20 mouse cellular contexts compared by ENCODE assay signal in the genomic region with DNA sequence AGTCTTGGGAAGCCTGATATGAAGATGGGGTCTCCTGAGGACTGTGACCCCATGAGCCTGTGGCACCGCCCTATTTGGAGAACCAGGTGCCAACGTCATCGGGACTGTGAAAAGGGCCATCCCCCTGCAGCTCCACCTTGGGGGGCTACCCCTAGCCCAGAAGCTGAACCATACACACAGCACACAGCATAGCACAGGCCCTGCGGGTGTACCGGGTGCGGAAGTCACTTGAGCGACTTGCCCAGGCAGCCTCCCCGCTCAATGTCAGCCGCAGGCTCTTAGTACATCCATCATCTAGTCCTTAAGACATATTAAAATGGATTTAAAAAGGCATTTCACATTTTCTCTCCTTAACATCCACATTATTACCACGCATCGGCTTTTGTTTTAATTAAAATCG.
A peak's percentile ranks its signal among the peaks of the same experiment; 100 is the strongest.
DNase-seq lines count a peak whose midpoint lies in the region; ATAC-seq lines count a peak whose summit lies in the region.
"Had no signal": no experiment of that assay in that cellular context is flagged by ENCODE, and none has a peak within 500 bp of the region (broad histone marks: within the 10 kb centered on the region; RNA-seq: fewer than 3 reads in every experiment).

No protein-coding gene starts in this region.

- H3K4me3 ChIP-seq in hindbrain, embryonic 14.5 days (replicated peaks; ENCODE audit: low read length), result no peak overlapping the region
- H3K4me3 ChIP-seq in hindbrain, embryonic 11.5 days (ENCODE audit: low read depth, low read length), result no peak overlapping the region
- H3K4me3 ChIP-seq in midbrain, embryonic 11.5 days (ENCODE audit: low read depth, low read length), result no peak overlapping the region
- no peak overlapping the region for H3K4me3 ChIP-seq in midbrain, embryonic 14.5 days (replicated peaks; ENCODE audit: low read depth, low read length)
- no peak overlapping the region for H3K4me3 ChIP-seq in hindbrain, embryonic 15.5 days
- H3K4me3 ChIP-seq: embryonic facial prominence, embryonic 15.5 days; forebrain, embryonic 10.5 days; midbrain, embryonic 15.5 days; myocyte had no signal

- no peak overlapping the region for H3K27ac ChIP-seq in hindbrain, embryonic 14.5 days
- H3K27ac ChIP-seq in hindbrain, embryonic 11.5 days (ENCODE audit: low read depth, low read length), result no peak overlapping the region
- H3K27ac ChIP-seq in midbrain, embryonic 11.5 days (ENCODE audit: low read depth, low read length), result no peak overlapping the region
- no peak overlapping the region for H3K27ac ChIP-seq in midbrain, embryonic 14.5 days (replicated peaks; ENCODE audit: low read depth, low read length)
- H3K27ac ChIP-seq in hindbrain, embryonic 15.5 days (replicated peaks), result 0 out of 2 replicates have a peak overlapping the region, but pooled peaks have one; percentile 20
- H3K27ac ChIP-seq: embryonic facial prominence, embryonic 15.5 days; forebrain, embryonic 10.5 days; midbrain, embryonic 15.5 days had no signal

- ATAC-seq in hindbrain, embryonic 14.5 days (ENCODE audit: low FRiP score), result peak; percentile 32; the same call in 1 of the 2 replicates
- no peak for ATAC-seq in hindbrain, embryonic 11.5 days (ENCODE audit: low FRiP score)
- no peak for ATAC-seq in midbrain, embryonic 11.5 days (ENCODE audit: low FRiP score)
- no peak for ATAC-seq in midbrain, embryonic 14.5 days (ENCODE audit: low FRiP score, low TSS enrichment)
- no peak for ATAC-seq in hindbrain, embryonic 15.5 days (ENCODE audit: low FRiP score, low read depth)
- no peak for ATAC-seq in erythroblast, adult 5-6 weeks (replicated peaks; ENCODE audit: low FRiP score, poor library complexity, severe bottlenecking)
- ATAC-seq: midbrain, embryonic 15.5 days; Patski had no signal

- no peak overlapping the region for H3K9ac ChIP-seq in hindbrain, embryonic 14.5 days
- H3K9ac ChIP-seq in hindbrain, embryonic 11.5 days (ENCODE audit: low read depth, low read length), result no peak overlapping the region
- H3K9ac ChIP-seq in midbrain, embryonic 11.5 days (ENCODE audit: low read length), result no peak overlapping the region
- H3K9ac ChIP-seq in midbrain, embryonic 14.5 days (replicated peaks; ENCODE audit: low read length), result no peak overlapping the region
- H3K9ac ChIP-seq in hindbrain, embryonic 15.5 days, result no peak overlapping the region
- H3K9ac ChIP-seq: embryonic facial prominence, embryonic 15.5 days; midbrain, embryonic 15.5 days had no signal

- peaks cover 27% of the 10 kb centered on the region for H3K4me1 ChIP-seq in hindbrain, embryonic 14.5 days (replicated peaks; ENCODE audit: control insufficient read depth, insufficient read depth, low read length)
- H3K4me1 ChIP-seq in hindbrain, embryonic 11.5 days (replicated peaks; ENCODE audit: control insufficient read depth, insufficient read depth, low read length), result no peaks in the 10 kb centered on the region; the same call in 1 of the 2 replicates
- peaks cover 19% of the 10 kb centered on the region for H3K4me1 ChIP-seq in midbrain, embryonic 11.5 days (ENCODE audit: control insufficient read depth, insufficient read depth, low read length)
- peaks cover 19% of the 10 kb centered on the region for H3K4me1 ChIP-seq in midbrain, embryonic 14.5 days (ENCODE audit: control insufficient read depth, insufficient read depth, low read length)
- peaks cover 37% of the 10 kb centered on the region for H3K4me1 ChIP-seq in hindbrain, embryonic 15.5 days (replicated peaks)

- no peak for DNase-seq in hindbrain, embryonic 14.5 days (ENCODE audit: low spot score)
- DNase-seq in hindbrain, embryonic 11.5 days (ENCODE audit: low spot score), result no peak
- DNase-seq in midbrain, embryonic 11.5 days (ENCODE audit: low spot score, missing footprints), result peak; percentile 65
- DNase-seq in midbrain, embryonic 14.5 days, result no peak
- DNase-seq in spleen, postnatal 10 days (ENCODE audit: low spot score in 2 of 2), result no peak
- DNase-seq: adrenal gland, postnatal 36 days; cerebellum, adult 11-12 months; cerebellum, postnatal 14 days; heart, postnatal 4 days; kidney, adult 11 months; lung, adult 18-20 months; lung, postnatal 14 days had no signal

- H3K4me2 ChIP-seq in hindbrain, embryonic 14.5 days (replicated peaks), result no peak overlapping the region
- H3K4me2 ChIP-seq in hindbrain, embryonic 11.5 days (replicated peaks; ENCODE audit: low read depth, low read length), result no peak overlapping the region
- H3K4me2 ChIP-seq in midbrain, embryonic 11.5 days, result no peak overlapping the region
- no peak overlapping the region for H3K4me2 ChIP-seq in midbrain, embryonic 14.5 days (ENCODE audit: low read length)
- H3K4me2 ChIP-seq in hindbrain, embryonic 15.5 days, result peak overlapping the region; percentile 18; the same call in 1 of the 2 replicates
- H3K4me2 ChIP-seq: midbrain, embryonic 15.5 days had no signal

- WGBS in hindbrain, embryonic 14.5 days, result 63% methylated on average over 12 of the region's 12 CpGs
- 88% methylated on average over 12 of the region's 12 CpGs for WGBS in hindbrain, embryonic 11.5 days
- 93% methylated on average over 12 of the region's 12 CpGs for WGBS in midbrain, embryonic 11.5 days
- 93% methylated on average over 12 of the region's 12 CpGs for WGBS in midbrain, embryonic 14.5 days
- WGBS in hindbrain, embryonic 15.5 days, result 72% methylated on average over 12 of the region's 12 CpGs

- H3K9me3 ChIP-seq in hindbrain, embryonic 14.5 days (ENCODE audit: control insufficient read depth, low read length), result no peaks in the 10 kb centered on the region
- no peaks in the 10 kb centered on the region for H3K9me3 ChIP-seq in hindbrain, embryonic 11.5 days (ENCODE audit: control insufficient read depth, low read length)
- no peaks in the 10 kb centered on the region for H3K9me3 ChIP-seq in midbrain, embryonic 11.5 days (ENCODE audit: control insufficient read depth, low read length)
- no peaks in the 10 kb centered on the region for H3K9me3 ChIP-seq in midbrain, embryonic 14.5 days (ENCODE audit: control insufficient read depth, low read length)
- H3K9me3 ChIP-seq in hindbrain, embryonic 15.5 days, result no peaks in the 10 kb centered on the region
- H3K9me3 ChIP-seq: embryonic facial prominence, embryonic 15.5 days; forebrain, embryonic 10.5 days; heart, embryonic 13.5 days; midbrain, embryonic 15.5 days had no signal

- H3K27me3 ChIP-seq in hindbrain, embryonic 14.5 days (ENCODE audit: control insufficient read depth, insufficient read depth, low read length), result no peaks in the 10 kb centered on the region
- no peaks in the 10 kb centered on the region for H3K27me3 ChIP-seq in hindbrain, embryonic 11.5 days (ENCODE audit: control insufficient read depth, insufficient read depth, low read length)
- no peaks in the 10 kb centered on the region for H3K27me3 ChIP-seq in midbrain, embryonic 11.5 days (ENCODE audit: control insufficient read depth, insufficient read depth, low read length)
- H3K27me3 ChIP-seq in midbrain, embryonic 14.5 days (ENCODE audit: control insufficient read depth, insufficient read depth, low read length), result no peaks in the 10 kb centered on the region
- no peaks in the 10 kb centered on the region for H3K27me3 ChIP-seq in hindbrain, embryonic 15.5 days
- H3K27me3 ChIP-seq: embryonic facial prominence, embryonic 15.5 days; heart, embryonic 13.5 days; midbrain, embryonic 15.5 days; Patski had no signal

- no peaks in the 10 kb centered on the region for H3K36me3 ChIP-seq in hindbrain, embryonic 14.5 days (replicated peaks; ENCODE audit: control insufficient read depth, insufficient read depth)
- H3K36me3 ChIP-seq in hindbrain, embryonic 11.5 days (ENCODE audit: control insufficient read depth, insufficient read depth, low read length), result no peaks in the 10 kb centered on the region
- H3K36me3 ChIP-seq in midbrain, embryonic 11.5 days (ENCODE audit: control insufficient read depth, insufficient read depth, low read length), result no peaks in the 10 kb centered on the region
- H3K36me3 ChIP-seq in midbrain, embryonic 14.5 days (ENCODE audit: control insufficient read depth, insufficient read depth, low read length), result no peaks in the 10 kb centered on the region
- no peaks in the 10 kb centered on the region for H3K36me3 ChIP-seq in hindbrain, embryonic 15.5 days
- H3K36me3 ChIP-seq: embryonic facial prominence, embryonic 15.5 days; forebrain, embryonic 10.5 days; heart, embryonic 13.5 days; midbrain, embryonic 15.5 days had no signal
